Mouse (Mus musculus) spleen, adult 2 months (tissue): ENCODE results near the gene Ak9.
"Not testable (repeated sequence)": the region's sequence is repeated elsewhere in the genome, so short reads cannot be mapped to it uniquely, and the experiment has no call there.

Experiments used
- CTCF ChIP-seq: fragments of 200-500 bp; IDR thresholded peaks from 2 replicates; pipeline ENCODE4 v1.5.1; 2011; ENCODE audit warnings: mild to moderate bottlenecking, inconsistent platforms; ENCODE audit not compliant: insufficient read depth, insufficient read length, insufficient replicate concordance; ENCODE audit errors: extremely low read depth
- POLR2A ChIP-seq: fragments of 200-500 bp; IDR thresholded peaks from 2 replicates; pipeline ENCODE4 v1.6.1; 2011; ENCODE audit warnings: low read depth, low read length, inconsistent platforms

DNA sequence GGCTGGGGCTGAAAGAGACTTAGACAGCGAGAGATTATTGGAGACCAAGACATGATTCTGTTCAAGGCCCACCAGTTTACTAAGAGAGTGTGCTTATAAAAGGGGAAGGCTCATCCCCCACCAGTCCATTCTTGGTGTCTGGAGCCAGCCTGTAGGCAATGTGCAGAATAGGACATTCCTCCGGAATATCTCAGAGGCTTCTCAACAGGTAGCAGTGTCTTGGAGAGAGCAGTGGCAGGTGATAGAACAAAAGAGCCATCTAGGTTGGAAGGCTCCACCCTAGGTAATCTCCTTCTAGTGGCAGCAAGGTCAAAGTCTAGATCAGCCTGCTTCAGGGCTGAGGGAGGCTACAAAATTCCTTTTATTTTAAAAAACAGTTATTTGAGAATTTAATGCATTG is 111.6 kb downstream of the Ak9 start:
- TF ChIP-seq CTCF, POLR2A: not testable (repeated sequence)
